Mouse (Mus musculus): ENCODE measurements around the gene Aco1.

Aco1 gene

DNA sequence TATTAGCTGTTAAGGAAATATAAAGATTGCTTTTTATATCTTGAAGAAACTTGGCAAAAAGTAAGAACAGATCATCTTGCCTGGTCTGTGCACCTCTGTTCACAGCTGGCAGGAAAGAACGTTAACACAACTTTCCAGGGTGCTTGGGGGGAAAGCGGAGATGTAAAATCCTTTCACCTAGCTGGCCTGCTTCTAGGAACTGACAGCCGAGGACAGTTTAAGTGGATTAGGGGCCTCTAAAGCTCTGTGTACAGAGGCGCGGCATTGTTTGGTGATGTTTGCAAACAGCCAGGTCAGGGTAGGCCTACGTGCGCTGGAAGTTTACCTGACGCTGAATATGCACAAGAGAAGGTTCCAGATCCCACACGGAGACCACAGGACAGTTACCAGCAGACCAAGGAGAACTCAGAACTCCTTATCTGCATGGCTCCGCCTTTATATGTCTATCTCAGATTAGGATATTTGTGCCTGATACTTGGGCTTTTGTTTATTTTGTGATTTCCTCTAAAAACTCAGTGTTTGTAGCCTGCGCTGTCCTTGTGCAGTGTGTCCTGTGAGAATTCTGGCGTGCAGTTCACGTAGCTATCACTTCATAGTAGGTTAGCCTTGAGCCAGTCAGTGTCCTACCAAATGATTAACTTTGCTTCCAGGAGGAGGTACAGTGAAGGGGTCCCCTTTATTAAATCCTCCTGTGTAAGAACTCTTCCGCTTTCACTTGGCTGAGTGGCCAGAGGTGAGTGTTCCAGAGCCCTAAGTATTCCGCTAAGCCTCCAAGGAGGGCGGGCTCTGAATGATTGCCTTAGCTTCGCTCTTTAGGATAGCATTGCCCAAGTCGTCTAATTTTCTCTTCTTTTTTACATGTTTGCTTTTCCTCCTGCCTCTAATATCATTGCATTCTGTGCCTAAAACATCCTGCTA is 14.0 kb downstream of the Aco1 start:
- no peak for DNase-seq (ENCODE audit: low read depth in 1 of 2, low spot score in 2 of 2)

DNA sequence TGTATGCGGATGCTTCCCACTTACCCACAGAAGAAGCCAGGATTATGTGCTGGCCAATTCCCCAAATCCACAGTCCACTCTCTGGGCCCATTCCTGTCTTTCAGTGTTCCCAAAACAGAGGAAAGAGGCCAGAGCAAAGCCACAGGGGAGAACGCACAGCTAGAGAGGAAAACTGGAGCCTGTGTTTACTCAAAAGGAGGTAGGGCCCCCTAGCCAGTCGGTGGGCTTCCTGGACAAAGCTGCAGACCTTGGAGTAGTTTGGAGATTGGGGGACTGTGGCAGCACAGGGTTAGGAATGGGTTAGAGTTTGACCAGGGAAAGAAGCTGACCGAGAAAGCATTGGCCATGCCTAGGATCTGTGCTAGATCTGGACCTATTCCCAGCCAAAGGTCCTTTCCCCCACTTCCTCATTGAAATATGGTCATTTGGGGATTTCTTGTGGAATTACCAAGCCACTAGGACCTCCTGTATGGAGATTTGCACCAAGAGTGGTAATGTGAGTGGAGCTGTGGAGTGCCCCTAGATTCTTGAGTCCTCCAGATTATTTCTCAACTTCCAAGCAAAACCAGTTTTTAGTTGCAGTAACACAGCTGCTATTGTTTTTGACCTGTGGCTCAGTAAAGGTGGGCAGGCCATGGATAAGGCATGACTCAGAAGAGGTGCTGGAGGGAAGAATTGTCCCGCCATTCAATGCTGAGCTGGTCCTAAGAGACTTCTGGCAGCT is 14.8 kb downstream of the Aco1 start:
- no peak for DNase-seq (ENCODE audit: low read depth in 1 of 2, low spot score in 2 of 2)

DNA sequence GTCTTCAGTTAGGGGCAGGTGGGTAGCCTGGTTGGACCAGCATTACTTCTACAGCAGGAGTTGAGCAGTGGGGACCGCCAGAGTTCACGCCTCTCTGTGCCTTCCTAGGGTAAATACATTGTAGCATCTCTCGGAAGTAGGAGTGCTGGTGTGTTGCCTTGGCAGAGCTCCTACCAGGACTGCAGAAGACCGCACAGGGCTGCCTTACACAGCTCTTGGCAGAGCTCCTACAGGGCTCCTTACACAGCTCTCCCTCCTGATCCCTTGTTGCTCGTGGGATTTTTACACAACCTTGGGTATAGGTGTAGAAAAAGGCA is 15.3 kb downstream of the Aco1 start:
- DNase-seq (ENCODE audit: low read depth in 1 of 2, low spot score in 2 of 2): no peak

DNA sequence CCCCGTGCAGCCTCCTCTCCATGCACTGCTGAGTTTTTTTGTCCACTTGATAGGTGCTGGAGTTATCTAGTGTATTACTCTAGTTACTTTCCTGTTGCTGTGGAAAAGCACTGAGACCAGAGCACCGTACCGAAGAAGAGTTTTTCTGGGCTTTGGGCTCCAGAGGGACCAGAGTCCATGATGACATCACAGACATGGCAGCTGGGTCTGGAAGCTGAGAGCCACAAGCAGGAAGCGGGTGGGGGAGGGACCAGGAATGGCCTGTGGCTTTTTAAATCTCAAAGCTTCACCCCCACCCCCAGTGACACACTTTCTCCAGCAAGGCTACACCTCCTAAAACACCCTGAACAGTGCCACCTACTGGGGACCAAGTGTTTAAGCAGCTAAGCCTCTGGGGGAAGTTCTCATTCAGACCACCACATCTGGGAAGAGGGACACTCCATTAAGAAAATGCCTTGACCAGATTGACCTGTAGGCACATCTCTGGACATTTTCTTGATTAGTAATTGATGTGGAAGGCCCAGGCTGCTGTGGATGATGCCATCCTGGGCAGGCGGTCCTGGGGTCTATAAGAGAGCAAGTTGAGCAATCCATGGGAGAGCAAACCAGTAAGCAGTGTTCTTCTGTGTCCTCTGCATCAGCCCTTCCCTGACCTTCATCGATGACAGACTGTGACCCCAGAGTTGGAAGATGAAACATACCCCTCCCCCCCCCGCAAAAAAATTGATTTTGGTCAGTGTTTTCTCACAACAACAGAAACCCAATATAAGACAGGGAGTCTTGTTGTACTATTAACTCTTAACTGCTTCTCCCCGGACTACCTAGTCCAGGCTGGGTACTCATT is 17.9 kb downstream of the Aco1 start:
- DNase-seq (ENCODE audit: low read depth in 1 of 2, low spot score in 2 of 2): no peak

DNA sequence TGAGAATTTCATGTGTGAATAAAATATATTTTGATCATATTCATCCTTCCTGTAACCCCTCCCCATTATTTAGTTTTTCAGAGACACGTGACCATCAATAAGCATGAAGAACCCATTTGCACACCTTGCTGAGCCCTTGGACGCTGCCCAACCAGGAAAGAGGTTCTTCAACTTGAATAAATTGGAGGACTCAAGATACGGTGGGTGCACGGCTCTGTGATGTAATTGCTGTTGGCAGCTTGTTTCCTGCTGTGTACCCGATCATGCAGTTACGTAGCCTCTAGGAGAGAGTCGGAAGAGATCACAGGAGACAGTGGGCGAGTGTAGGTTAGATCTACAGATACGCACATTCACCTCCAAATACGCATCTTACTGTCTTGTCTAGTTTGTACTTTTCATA is 20.8 kb downstream of the Aco1 start:
- DNase-seq (ENCODE audit: low read depth in 1 of 2, low spot score in 2 of 2): no peak

DNA sequence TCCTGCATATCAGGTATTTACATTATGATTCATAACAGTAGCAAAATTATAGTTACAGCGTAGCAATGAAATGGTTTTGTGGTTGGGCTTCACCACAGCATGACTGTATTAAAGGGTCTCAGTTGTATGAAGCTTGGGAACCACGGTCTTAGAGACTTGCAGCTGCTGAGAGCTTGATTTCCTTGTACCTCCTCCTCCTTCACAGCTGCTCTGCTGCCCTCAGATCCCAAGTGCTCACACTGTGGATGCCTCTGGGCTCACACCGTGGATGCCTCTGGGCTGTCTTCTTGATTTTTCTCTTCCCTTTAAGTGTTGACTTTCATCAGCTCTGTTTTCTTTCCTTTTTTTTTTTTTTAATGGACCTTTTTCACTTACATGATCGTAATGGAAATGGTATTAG is 28.6 kb downstream of the Aco1 start:
- DNase-seq (ENCODE audit: low read depth in 1 of 2, low spot score in 2 of 2): no peak

DNA sequence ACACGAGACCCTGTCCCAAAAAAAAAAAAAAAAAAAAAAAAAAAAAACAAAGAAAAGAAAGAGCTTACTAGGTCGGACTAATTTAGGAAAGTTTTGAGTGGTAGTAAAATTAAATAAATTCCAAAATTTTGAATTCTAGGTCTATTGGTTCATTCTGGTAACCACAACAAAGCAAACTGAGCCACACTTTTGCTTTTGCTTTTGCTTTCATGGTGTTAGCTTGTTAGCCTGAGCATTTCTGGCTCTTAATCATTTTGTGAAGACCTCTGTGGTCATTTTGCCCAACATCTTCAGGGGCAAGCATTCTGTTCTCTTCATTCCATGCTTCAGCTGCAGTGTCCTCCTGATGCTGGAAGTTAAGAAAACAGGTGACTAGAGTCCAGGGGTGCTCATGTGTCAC is 29.5 kb downstream of the Aco1 start:
- no peak for DNase-seq (ENCODE audit: low read depth in 1 of 2, low spot score in 2 of 2)

DNA sequence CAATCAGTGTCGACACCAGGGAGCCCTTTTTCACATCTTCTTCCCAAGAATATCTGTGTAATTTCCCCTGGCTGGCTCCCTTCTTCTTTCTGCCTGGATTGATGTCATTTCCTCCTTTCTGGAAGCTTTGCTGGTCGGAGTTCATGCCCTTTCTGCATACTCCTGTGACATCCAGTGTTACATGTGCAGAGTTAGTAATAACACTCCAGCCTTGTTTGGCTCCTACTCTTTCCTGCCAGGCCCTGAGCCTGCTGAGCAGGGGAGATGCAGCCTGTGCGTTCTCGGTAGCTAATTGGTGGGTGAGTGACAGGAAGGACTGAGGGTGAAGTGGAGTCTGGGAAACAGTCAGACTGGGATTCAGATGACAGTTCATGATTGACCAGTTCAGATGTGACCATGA is 31.4 kb downstream of the Aco1 start:
- no peak for DNase-seq (ENCODE audit: low read depth in 1 of 2, low spot score in 2 of 2)

DNA sequence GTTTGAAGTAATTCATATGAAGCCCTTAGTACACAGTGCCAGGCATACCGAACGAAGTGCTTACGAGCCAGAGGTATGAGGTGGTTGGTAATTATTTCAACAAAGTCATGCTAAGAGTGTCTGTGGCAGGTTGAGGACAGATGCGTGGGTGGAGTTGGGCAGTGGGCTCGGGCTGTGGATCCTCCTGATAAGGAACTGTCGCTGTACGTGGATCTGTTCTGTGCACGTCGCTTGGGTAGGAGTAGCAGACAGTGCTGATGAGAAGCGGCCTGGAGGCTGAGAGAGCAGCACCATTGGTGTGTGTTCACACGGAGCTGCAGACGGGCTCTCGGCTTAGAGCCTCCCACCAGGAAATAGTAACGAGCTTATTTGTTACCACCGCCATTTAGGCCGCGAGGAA is 35.7 kb downstream of the Aco1 start:
- no peak for DNase-seq (ENCODE audit: low read depth in 1 of 2, low spot score in 2 of 2)

DNA sequence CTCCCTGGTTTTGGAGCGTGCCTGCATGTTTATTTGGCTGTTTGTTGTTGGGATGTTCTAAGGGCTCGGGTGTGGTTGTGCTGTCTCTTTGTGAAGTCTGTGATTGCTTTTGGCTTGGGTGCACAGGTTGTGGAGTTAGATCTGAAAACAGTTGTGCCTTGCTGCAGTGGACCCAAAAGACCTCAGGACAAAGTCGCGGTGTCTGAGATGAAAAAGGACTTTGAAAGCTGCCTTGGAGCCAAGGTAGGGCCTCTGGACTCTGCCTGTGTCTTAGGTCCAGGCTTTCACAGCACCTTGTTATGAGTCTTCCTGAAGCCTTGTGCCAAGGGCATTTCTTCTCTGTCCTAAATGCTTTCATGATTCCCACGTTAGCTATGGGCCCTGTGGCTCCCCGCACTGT is 37.2 kb downstream of the Aco1 start:
- no peak for DNase-seq (ENCODE audit: low read depth in 1 of 2, low spot score in 2 of 2)

DNA sequence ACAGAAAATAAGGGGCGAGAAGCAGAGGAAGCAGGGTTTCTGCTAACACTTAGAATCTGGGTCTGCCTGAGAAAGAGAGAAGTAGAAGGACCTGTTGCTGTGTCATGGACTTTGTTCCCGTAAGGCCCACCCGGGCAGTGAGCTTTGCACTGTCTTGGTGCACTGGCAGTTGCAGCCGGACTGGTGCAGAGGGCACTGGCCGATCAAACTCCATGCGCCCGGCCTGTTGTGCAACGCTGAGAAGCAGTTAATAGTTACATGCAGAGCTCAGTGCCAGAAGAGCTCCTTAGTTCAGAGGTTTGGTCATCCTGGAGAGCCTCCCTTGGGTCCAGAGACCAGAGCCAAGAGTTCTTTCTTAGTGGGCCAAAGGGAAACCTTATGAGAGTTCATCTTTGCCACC is 38.8 kb downstream of the Aco1 start:
- no peak for DNase-seq (ENCODE audit: low read depth in 1 of 2, low spot score in 2 of 2)

DNA sequence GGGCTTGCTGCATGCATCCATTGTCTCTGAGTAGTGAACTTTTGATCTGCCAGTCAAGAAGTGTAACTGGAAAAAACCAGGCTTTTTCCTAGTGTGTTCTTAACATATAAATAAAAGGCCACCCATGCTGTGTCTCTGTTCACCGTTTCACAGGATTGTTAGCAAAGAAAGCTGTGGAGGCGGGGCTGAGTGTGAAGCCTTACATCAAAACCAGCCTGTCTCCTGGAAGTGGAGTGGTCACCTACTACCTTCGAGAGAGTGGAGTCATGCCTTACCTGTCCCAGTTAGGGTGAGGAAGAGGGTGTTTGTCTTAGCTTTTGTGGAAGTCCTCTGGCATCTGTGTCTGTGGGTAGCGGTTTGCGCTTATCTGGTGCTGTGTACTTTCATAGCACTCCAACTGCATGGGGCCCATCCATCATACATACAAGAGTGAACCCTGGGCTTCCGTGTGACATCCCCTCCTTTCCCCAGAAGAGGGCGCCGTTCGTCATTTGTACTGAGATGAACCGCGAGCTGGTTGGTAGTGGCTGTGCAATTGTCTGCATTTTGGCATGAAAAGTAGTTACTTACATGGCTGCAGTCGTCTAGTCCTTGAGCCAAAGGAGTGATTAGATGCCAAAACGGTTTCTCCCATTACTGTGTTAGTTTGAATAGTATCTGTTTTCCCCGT is 39.9 kb downstream of the Aco1 start:
- peak; percentile 5 to 28 for DNase-seq (ENCODE audit: low read depth in 1 of 2, low spot score in 2 of 2)

DNA sequence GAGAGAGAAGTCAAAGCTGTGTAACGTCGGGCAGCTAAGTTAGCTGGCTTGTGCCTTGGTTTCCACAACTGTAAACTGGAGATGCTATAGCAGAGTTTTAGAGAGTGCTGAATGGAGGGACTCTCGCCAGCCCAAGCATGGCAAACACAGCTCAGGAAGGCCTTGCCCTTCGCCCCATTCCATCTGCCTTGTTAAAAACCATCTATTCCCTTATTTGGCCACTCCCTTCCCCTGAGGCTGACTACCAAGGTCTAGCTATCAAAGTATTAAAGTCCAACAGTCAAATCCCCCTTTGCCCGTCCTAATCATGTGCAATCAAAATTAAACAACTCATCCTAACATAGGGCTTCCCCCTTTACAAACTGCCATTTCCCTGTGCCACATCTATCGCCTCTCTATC is 40.9 kb downstream of the Aco1 start:
- no peak for DNase-seq (ENCODE audit: low read depth in 1 of 2, low spot score in 2 of 2)

DNA sequence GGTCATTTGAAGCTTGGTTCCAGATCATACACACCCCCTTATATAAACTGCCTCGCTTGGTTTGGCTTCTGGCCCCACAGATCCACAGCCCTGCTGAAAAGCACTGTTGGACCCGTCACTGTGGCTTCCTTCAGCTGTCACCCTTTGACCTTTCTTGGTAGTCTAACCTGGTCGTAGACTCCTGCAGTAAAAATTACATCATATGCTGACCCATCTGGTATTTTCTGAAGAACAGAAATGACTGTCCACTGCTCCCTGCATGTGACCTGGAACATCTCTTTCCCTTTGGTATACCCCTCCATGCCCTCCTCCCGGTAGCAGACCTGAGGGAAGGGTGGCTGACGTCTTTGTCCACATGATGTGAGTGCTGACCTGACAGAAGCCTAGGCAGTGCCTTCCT is 41.6 kb downstream of the Aco1 start:
- no peak for DNase-seq (ENCODE audit: low read depth in 1 of 2, low spot score in 2 of 2)

DNA sequence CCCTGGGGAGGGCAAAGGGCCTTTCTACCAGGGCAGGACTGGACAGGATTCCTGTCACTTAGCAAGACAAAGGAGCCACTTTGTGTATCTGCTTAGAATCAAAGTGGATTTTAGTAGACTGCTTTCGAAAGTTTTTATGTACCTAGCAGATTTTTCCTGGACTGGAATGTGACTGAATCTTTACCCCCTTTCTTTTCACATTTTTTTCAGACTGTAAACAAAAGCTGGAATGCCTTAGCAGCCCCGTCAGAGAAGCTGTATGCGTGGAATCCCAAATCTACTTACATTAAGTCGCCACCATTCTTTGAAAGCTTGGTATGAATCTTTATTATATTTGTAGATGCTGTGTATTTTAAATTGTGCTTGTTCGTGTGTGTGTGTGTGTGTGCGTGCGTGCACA is 45.1 kb downstream of the Aco1 start:
- DNase-seq (ENCODE audit: low read depth in 1 of 2, low spot score in 2 of 2): no peak

DNA sequence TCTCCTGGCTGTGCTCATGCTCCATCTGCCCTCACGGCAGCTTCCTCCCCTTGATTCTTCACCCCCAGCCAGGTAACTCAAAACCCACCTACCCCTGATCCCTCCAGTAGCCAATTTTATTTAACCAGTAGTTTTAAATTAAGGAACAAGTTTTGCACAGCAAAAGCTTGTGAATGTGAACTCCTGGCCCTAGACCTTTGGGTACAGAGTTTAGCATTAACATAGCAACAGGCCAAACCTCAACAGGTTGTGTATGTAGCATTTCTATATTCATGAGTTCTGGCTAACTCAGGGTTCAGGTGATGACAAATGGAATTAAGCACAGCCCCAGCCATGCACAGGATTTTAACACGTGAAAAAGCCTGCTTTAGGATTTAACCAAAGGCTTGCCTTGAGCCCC is 49.4 kb downstream of the Aco1 start:
- DNase-seq (ENCODE audit: low read depth in 1 of 2, low spot score in 2 of 2): no peak

DNA sequence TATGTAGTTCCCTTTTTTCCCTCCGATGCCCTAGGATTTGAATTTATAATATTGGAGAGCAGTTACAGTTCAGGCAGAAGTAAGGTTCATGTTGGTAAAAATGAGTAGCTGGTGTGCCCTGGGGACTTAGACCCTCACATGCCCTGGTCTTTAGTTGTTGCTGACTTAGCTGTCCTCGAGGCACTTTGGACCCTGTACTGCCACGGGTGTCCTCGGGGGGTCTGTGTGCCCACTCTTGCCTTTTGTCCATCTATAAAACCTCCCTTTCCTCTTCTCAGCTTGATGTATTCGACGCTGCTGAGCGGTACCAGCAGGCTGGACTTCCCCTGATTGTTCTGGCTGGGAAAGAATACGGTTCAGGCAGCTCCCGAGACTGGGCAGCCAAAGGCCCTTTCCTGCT is 50.6 kb downstream of the Aco1 start:
- no peak for DNase-seq (ENCODE audit: low read depth in 1 of 2, low spot score in 2 of 2)

DNA sequence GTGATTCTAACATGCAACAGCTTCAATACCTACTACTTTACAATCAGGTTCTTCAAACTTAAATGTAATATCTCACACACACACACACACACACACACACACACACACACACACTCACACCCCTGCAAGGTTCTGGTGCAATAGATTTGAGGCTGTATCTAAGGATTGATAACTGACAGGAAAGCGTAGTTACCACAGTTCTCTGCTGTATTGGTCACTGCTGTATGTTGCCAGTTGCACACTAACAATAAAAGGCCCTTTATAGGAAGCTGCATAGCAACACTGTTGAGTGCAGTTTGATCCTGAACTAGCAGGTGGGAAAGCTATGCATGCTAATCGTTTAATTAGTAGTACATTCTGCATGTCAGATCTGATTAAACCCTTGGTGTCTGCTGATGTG is 52.5 kb downstream of the Aco1 start:
- DNase-seq (ENCODE audit: low read depth in 1 of 2, low spot score in 2 of 2): no peak

DNA sequence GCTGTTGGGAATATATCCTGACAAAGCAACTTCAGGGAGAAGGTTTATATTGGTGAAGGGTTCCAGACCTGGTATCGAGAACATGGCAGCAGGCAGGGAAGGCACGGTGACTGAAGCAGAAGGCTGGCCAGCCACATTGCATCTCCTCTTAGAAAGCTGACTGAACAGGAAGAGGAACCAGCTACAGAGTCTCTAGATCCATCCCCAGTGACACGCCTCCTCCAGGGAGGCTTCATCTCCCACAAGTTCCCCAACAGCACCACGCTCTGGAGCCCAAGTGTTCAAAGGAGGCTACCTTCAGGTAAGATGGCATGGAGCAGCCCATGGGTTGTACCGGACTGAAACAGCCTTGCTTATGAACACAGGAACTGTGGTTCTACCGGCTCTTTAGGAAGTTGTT is 59.3 kb downstream of the Aco1 start:
- no peak for DNase-seq (ENCODE audit: low read depth in 1 of 2, low spot score in 2 of 2)

DNA sequence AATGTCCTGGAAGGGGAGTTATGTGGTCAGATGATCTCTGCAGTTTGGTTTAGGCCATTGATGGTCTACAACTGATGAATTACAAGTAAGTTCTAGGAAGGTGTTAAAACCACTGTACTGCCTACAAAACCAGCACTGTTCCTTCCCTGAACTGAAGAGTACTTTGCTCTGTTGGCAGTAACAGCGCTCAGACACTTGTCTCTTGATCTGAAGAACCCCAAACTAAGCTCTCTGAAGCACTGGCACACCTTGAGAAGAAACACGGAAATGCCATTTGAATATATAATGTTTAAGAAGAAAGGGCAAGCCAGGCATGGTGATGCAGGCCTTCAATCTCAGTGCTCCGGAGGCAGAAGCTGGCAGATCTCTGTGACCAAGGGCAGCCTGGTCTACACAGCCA is 61.5 kb downstream of the Aco1 start:
- no peak for DNase-seq (ENCODE audit: low read depth in 1 of 2, low spot score in 2 of 2)

DNA sequence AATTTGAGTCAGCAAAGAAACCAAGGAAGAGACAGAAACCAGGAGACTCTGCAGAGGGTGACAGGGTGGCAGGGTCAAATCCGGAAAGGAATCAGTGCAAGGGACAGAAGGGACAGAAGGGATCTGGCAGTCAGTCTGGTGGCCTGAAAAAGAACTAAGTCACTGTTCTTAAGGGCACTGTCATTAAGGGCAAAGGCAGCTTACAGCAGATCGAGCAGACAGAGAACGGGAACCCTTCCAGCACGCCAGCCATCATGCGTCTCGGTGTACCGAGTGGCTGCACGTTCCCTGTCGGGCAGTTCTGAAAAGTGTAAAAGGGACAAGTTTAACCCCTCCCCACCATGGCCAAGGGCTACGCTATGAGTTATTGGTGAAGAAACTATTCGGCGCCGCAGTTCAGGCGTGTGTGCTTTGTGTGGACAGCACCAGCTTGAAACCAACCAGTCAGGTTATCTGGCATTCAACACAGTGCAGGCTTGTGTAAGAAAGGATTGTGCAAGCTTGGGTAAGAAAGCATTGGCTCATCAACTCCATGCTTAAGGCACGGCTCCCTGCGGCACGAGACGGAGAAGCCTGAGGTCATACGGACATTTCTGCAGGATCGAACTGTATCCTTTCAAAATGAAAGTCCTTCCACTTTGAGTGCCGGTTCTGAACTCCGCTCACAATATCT is 62.5 kb downstream of the Aco1 start:
- DNase-seq (ENCODE audit: low read depth in 1 of 2, low spot score in 2 of 2): no peak

All from monocyte, adult 2 months (primary cell).